Mouse (Mus musculus) liver, postnatal 0 days (tissue): ENCODE data around the gene Atmin.

Experiments
- CTCF ChIP-seq: sonication (generic); IDR thresholded peaks from 2 replicates; pipeline ENCODE4 v1.5.1; 2016; ENCODE audit warnings: antibody characterized with exemption, low read depth
- EP300 ChIP-seq: IDR thresholded peaks from 2 replicates; pipeline ENCODE4 v1.6.1; 2016; ENCODE audit warnings: antibody characterized with exemption, low read depth, mild to moderate bottlenecking

- TF ChIP-seq CTCF (no peak), EP300 (no peak)
Measured at GRCm38 (mm10) chr8:116944385-116944696, 1.1 kb downstream of the Atmin start.
